Mouse (Mus musculus) left cerebral cortex, postnatal 25 days (tissue): ENCODE measurements at regions not wholly inside any gene's neighbourhood (a gene's known extent, or its start where the extent isn't known, plus 50 kb on each side); places are given as distances from the start of the nearest gene placed in this dataset.

ENCODE experiments used
- DNase-seq, 2 experiments: peaks; one replicate each; pipeline ENCODE4 v3.0.0; 2022; ENCODE audit warnings: low spot score in 2 of 2, mixed read lengths in 1 of 2
- intact Hi-C: fragments of 180-260 bp; cut with DNase I; formaldehyde crosslinking; loops from one replicate; pipeline ENCODE4 v1.15.1; 2025

DNA sequence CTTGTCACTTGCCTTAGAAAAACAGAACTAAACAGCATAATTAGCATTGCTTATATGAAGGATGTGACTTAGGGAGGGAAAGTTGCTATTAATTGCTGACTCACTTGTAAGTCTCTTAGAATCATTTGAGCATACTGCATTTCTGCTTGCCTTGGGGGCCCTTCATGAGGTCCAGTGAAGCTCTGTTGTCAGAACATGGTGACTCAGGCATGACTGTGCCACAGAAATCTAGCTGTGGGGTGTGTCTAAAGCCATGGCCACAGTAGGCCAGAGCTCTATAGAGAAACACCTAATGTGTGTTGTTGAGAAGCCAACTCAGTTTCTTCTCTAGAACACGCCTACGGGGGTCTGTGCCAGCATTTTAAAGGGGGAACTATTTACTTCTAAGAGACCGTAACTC is 153.2 kb upstream of the Pard3b start:
- DNase-seq, result no peak
- intact Hi-C loops, result no loop called here

DNA sequence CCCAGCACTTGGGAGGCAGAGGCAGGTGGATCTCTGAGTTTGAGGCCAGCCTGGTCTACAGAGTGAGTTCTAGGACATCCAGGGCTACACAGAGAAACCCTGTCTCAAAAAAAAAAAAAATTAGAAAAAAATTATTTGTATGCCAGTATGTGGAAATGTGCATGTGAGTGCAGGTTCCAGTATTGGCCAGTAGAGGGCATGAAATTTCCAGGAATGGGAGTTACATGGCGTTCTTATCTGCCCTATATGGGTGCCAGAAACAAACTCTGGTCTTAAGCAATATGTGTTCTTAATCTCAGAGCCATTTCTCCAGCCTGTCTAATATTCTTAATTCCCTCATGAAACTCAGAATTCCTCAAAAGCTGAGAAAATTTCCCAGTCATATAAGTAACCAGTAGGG is 113.7 kb upstream of the Pard3b start:
- intact Hi-C loops, result no loop called here
- no peak for DNase-seq

DNA sequence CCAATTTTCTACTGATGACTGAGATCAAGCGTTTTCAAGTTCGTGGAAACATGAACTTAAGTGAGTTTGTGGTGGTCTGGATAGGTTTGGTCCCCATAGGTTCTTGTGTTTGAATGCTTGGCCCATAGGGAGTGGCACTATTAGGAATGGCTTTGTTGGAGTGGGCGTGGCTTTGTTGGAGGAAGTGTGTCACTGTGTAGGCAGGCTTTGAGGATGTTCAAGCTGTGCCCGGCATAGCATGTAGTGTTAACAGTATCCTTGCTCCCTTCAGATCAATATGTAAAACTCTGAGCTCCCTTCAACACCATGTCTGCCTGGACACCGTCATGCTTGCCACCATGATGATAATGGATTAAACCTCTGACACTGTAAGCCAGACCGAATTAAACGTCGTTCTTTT is 112.7 kb upstream of the Pard3b start:
- no peak for DNase-seq
- intact Hi-C loops, result no loop called here

DNA sequence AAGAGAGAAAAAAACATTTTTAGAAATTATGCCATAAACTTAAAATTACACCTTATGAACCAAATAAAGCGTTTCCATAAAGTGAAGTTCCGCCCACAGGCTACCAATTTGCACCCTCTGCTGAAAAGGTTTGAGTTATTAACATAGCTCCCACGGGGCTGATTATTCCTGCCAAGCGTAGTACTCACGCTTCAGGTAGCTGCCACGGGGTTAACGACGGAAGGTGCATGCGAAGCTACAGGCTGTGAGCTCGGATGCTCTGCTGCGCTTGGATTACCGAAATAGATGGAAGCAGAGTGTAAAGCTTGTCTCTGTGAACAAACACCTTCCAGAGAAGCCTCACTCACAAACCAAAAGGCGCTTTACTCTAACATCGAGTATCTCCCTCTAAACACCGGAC is 109.9 kb upstream of the Pard3b start:
- DNase-seq, result no peak
- intact Hi-C loops, result no loop called here

DNA sequence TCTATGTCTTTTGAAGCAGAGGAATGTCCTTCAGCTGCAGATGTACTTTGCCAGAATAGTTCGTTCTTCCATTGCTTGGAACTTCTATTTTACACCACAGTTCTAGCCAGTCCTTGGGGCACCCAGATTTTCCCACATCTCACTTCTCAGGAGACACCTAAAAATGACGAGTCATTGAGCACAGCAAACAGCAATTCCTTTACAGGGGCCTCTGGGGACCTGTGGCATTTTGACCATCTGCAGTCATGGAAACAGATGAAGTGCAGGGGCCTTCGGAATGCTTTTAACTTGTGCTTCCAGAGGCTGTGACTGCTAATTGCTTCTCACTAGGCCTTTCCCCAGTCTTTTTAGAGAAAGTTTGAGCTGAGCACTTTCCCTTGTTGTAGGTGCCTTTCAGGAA is 108.5 kb upstream of the Pard3b start:
- intact Hi-C loops, result no loop called here
- no peak for DNase-seq

DNA sequence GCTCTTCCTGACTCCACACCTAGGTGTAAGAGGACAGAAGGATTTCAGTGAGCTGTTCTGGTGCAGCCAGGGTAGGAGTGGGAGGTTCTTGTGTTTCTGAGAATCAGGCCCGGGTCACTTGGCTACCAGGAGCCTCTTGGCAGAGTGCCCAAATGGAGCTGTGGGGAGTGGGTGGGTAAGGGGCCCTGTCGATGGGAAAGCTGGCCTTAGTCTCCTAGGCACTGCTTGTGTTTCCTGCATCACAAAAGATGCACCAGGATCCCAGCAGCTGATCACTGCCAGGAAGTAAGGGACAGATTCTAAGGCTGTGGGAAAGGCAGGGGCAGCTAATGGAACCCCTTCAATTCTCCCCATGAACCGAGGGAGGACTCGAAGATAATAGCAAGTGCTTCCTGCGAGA is 107.1 kb upstream of the Pard3b start:
- intact Hi-C loops, result no loop called here
- DNase-seq, result no peak

DNA sequence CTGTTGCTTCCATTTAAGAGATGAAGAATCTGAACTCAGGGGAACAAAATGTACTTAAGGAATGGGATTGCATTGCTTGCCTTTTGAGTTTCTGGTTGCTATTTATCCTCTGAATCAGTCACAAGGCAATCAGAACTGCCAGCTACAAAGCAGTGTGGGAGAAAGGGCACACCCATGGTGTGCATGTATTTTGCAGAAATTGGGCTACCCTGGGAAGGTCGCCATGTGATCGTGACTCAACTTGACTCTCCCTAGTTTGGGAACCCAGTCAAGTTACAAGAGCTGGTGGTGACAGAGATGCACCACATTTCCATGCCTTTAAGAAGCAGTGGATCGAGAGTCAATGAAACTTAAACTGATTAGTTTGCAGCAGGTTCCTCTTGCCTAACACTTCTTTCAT is 98.5 kb upstream of the Pard3b start:
- intact Hi-C loops, result no loop called here

DNA sequence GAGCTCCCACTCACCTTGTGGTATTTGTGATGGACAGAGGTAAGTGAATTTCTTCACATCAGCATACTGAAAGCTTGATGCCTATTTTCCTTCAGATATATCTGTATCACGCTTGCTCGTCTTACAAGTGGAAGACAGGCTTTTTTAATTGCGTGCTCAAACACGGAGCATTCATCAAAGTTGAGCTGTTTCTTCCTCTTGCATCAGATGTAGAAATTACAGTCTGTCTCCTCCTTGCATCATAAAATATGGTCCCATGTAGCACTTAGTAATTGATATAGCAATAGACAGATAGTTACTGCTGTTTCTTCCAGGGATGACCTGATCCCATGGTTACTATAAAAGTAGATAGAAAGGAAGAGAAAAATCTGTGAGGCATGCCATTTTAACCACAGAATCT is 97.5 kb upstream of the Pard3b start:
- DNase-seq, result no peak
- intact Hi-C loops, result no loop called here

More for the DNA sequence above, 98.5 kb upstream of the Pard3b start:
- no peak for DNase-seq

DNA sequence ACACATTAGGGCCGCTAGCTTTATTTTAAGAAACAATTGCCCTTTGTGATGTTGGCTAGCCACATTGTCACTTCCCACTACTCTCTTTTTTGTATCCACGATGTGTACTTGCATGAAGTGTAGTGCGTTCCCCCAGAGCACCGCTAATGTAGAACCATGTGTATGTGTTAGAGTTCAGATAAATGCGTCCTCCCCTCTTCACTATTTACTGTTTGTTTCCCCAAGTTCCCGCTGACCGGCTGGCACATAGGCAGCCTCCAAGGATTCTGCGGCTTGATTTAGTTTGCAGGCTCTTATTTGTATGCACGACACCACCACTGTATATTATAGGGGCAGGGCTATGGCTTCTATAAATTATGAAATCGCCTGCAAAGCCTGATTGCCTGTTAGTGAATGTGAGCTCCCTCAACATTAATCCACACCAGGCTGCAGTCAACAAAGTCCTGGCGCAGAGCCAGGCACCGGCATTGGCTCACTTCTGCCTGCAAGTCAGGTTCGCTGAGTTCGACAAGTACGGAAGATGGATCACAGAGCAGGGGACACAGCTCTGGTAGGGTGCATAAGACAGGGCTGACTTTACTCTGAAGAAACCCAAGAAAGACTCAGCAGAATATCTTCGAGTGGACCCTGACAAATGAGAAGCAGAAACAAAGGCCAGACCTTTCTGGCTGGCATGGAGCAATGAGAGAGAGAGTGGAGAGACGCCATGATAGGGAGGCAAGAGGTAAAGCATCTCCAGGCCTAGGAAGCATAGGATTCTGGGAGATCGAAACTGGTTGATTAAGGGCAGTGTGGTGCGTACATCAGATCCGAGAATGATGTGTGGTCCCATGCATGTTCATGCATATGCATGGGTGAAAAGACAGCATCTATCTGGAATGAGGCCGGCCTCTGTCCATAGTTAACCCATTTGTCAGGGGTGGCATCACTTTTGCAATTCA is 85.8 kb upstream of the Pard3b start:
- intact Hi-C loops, result no loop called here
- peak in 1 of 2 experiments; percentile 10 for DNase-seq

DNA sequence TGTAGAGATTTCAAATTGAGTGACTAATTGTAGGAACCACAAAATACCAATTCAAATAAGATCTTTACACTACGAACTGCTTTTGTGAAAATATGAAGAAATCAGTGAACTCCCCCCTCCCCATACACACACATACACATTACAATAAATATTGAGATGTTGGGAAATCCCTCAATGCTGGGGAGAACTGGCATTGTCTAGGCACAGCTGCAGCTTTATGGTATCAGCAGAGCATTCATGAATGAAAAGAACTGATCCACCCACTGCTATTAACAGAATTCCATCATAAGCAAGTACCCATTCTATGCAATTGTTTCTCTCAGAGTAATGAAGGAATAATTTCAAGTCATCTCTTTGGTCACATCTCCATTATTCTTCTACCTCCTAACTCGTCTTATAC is 79.1 kb upstream of the Pard3b start:
- intact Hi-C loops, result no loop called here
- DNase-seq, result no peak

DNA sequence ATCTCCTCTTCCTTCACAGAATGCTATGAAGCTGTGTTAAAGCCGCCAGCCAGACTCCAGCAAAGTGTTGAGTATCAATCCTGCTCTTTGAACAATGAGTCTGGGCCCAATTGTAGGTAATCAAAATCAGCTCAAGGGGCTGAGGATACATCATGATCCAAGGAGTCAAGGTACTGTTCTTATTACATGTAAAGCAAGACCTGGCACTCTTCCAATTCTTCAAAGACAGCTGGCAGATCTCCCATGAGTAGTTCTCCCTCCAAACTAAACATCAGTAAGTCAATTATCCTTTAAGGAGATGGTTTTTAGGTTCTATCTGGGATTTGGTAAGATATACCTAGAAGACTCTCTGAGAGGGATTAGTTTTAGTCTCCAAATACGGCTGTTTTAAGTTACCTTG is 76.5 kb upstream of the Pard3b start:
- no peak for DNase-seq
- intact Hi-C loops, result no loop called here

DNA sequence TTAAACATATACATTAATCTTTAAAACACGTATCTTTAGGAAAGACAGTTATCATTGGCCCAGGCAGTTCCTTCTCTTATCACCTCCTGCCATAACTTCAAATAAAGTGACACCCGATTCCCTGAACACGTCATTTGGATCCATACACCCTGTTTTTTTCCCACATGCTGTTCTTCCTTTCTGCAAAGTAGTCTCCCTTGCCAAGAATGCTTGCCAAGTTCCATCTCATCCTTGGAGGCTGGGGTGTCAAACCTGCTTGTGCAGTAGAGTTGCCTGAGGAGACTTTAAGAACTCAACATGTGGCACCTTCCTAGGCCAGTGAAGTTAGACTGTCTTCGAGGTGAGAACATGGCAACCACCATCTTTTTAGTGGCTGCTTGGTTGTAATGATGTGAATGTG is 73.2 kb upstream of the Pard3b start:
- intact Hi-C loops, result no loop called here

DNA sequence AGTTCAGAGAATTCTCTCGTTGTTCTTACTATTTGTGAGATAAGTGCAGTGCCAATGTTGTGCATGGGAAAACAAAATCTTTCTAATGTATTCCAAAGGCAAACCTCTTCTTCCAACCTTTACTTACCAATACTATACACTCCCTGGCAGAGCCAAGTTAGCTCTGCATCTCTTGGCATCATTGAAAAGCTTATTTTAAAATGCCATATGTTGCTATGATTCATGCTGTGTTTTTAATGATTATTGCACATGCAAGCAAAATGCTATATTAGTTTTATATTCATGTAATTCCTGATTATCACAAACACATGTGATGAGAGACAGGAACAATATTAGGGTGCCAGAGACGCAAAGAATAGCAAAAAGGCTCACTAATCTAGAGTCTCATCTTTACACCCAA is 64.3 kb upstream of the Pard3b start:
- intact Hi-C loops, result no loop called here
- DNase-seq, result no peak

More for the DNA sequence above, 73.2 kb upstream of the Pard3b start:
- peak in 1 of 2 experiments; percentile 52 for DNase-seq

DNA sequence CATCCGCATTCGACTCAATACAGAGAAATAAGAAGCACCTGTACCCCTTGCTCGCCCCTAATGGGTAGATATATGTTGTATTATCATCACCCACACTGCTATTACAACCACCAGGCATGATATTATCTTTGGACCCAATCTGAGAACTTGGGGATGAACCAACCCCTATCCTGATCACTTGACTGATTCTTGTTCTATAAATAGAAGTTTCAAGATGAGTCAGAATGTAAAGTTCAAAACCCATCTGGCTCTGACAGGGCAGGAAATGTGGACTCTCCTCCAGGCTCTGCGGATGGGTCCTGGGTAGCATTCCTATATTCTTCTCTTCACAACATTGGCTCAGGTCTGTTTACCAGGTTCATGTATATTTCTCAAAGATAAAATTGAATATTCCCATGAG is 61.9 kb upstream of the Pard3b start:
- intact Hi-C loops, result loop anchor here (2.0 kb wide), 1 partner anchor 18 kb away; no protein-coding TSS in a partner anchor
- DNase-seq, result no peak

DNA sequence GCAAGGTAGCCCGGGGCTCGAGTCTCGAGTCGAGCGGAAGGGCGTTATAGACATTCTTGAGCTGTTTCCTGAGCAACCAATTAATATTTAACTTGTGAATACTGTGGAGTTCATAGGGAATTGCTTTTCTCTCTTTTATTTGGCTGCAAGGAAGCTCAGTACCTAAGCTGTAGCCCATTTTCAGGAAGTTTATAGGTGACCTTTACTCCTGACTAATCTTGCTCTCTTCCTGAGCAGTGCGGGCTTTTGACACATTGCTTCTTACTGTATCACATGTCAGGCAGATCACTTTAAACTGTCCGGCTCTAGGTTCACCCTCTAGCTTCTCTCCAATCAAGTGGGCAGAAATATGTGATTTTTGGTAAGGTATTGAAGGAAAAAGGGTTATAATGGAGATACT is 51.4 kb upstream of the Pard3b start:
- intact Hi-C loops, result no loop called here
- DNase-seq, result no peak
